Mouse (Mus musculus): ENCODE results near the gene Elp5. TPM values are rescaled to one million over a fixed set of nuclear protein-coding genes. Genes with fewer than 3 reads are reported as not detected.

The Elp5 gene
- polyA plus RNA-seq, 1 experiment = 75.3 TPM

DNA sequence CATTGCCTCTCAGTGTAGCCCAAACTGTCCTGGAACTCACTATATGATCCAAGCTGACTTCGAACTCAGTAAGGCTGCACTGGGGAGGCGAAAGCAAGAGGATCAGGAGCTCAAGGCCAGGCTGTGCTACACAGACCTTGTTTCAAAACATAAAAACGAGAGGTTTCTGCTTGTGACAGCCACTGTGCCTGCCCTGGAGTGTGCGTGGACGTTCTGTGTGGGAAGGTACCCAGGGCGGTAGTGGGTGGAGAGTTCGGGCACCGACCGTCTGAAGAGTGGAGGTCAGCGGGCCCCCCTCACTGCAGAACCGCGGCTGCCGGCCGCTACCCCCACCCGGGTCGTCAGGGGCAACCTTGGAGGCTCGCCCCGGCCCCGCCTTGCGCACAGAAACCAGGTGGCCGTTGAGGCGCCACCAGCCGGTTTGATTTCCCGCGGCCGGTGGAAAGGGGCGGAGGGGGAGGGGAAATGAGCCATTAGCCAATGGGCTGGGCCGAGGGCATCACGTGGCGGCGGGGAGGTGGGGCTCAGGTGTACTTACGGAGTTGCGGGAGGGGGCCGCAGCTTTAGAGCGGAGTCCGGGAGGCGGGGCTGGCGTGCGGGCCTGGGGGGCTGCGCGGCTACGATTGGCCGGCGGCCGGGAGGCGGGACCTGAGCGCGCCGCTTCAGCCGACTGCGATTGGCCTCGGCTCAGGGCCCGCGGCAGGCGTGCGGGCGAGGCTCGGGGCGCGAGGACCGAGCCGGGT, 47.0 kb downstream of the Elp5 start, which contains the start of gene Ybx2:
Ybx2 (plus strand) TSS at position 660 of the 743 bp plus-strand sequence.
- TF ChIP-seq POLR2A (IDR thresholded peaks at IDR 0.05; ENCODE audit: control insufficient read depth, extremely low read depth, insufficient read depth, low read length, poor library complexity) (no peak), CTCF (IDR thresholded peaks at IDR 0.05; ENCODE audit: borderline replicate concordance, control insufficient read depth, extremely low read depth, insufficient read depth, low read length, poor library complexity) (no peak)
- Histone ChIP-seq H3K27ac (ENCODE audit: control insufficient read depth, insufficient read depth, low read length) (no peak within 1 kb of the TSS), H3K4me1 (replicated peaks; ENCODE audit: control insufficient read depth, insufficient read depth, low read length) (peaks cover 39% of the 10 kb centered on the region), H3K4me3 (ENCODE audit: control insufficient read depth, insufficient read depth, low read length) (peak within 1 kb of the TSS; percentile 50), H3K36me3 (ENCODE audit: control insufficient read depth, insufficient read depth, low read length) (no peaks in the 10 kb centered on the region), H3K27me3 (ENCODE audit: control insufficient read depth, insufficient read depth, low read length) (no peaks in the 10 kb centered on the region)
- DNase-seq = peak; percentile 92
- 2% methylated on average over 62 of the region's 62 CpGs for WGBS

DNA sequence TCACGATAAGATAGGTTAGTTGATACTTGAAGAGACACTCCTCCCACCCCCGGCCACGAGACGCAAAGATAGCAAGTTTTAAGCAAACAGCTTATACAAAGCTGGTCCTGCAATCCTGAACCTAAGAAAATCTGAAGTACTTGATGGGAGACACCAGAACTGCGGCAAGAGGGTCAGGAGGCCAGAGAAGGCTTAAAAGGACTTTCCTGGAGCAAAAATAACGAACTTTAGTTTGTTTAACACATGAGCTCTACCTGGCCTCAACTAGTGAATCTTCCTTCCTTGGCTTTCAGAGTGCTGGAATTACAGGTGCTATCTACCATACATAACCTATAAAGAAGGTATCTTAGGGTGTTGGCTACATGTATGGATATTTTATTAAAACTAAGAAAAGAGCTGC, 47.6 kb downstream of the Elp5 start:
- Histone ChIP-seq H3K4me1 (replicated peaks; ENCODE audit: control insufficient read depth, insufficient read depth, low read length) (peaks cover 39% of the 10 kb centered on the region), H3K36me3 (ENCODE audit: control insufficient read depth, insufficient read depth, low read length) (no peaks in the 10 kb centered on the region), H3K27ac (ENCODE audit: control insufficient read depth, insufficient read depth, low read length) (no peak overlapping the region), H3K4me3 (ENCODE audit: control insufficient read depth, insufficient read depth, low read length) (no peak overlapping the region), H3K27me3 (ENCODE audit: control insufficient read depth, insufficient read depth, low read length) (no peaks in the 10 kb centered on the region)
- no peak for DNase-seq
- TF ChIP-seq POLR2A (IDR thresholded peaks at IDR 0.05; ENCODE audit: control insufficient read depth, extremely low read depth, insufficient read depth, low read length, poor library complexity) (no peak), CTCF (IDR thresholded peaks at IDR 0.05; ENCODE audit: borderline replicate concordance, control insufficient read depth, extremely low read depth, insufficient read depth, low read length, poor library complexity) (no peak)
- WGBS = 19% methylated on average over 6 of the region's 6 CpGs

GRCm38 (mm10) chr11:69934169-69934568, 48.1 kb downstream of the Elp5 start:
- 1% methylated on average over 18 of the region's 18 CpGs for WGBS
- Histone ChIP-seq H3K36me3 (ENCODE audit: control insufficient read depth, insufficient read depth, low read length) (no peaks in the 10 kb centered on the region), H3K27me3 (ENCODE audit: control insufficient read depth, insufficient read depth, low read length) (no peaks in the 10 kb centered on the region), H3K4me3 (ENCODE audit: control insufficient read depth, insufficient read depth, low read length) (peak overlapping the region; percentile 29), H3K4me1 (replicated peaks; ENCODE audit: control insufficient read depth, insufficient read depth, low read length) (peaks cover 39% of the 10 kb centered on the region), H3K27ac (ENCODE audit: control insufficient read depth, insufficient read depth, low read length) (peak overlapping the region; percentile 35; the same call in 1 of the 2 replicates)
- TF ChIP-seq CTCF (IDR thresholded peaks at IDR 0.05; ENCODE audit: borderline replicate concordance, control insufficient read depth, extremely low read depth, insufficient read depth, low read length, poor library complexity) = peak; percentile 95
- TF ChIP-seq POLR2A (IDR thresholded peaks at IDR 0.05; ENCODE audit: control insufficient read depth, extremely low read depth, insufficient read depth, low read length, poor library complexity) = no peak
- peak; percentile 93 for DNase-seq

GRCm38 (mm10) chr11:69933066-69933465, 49.3 kb downstream of the Elp5 start:
- peaks cover 39% of the 10 kb centered on the region for H3K4me1 ChIP-seq (replicated peaks; ENCODE audit: control insufficient read depth, insufficient read depth, low read length)
- 10% methylated on average over 4 of the region's 4 CpGs for WGBS
- H3K27ac ChIP-seq (ENCODE audit: control insufficient read depth, insufficient read depth, low read length) = no peak overlapping the region
- no peak overlapping the region for H3K4me3 ChIP-seq (ENCODE audit: control insufficient read depth, insufficient read depth, low read length)
- no peak for TF ChIP-seq CTCF (IDR thresholded peaks at IDR 0.05; ENCODE audit: borderline replicate concordance, control insufficient read depth, extremely low read depth, insufficient read depth, low read length, poor library complexity)
- no peak for TF ChIP-seq POLR2A (IDR thresholded peaks at IDR 0.05; ENCODE audit: control insufficient read depth, extremely low read depth, insufficient read depth, low read length, poor library complexity)
- no peaks in the 10 kb centered on the region for H3K36me3 ChIP-seq (ENCODE audit: control insufficient read depth, insufficient read depth, low read length)
- no peaks in the 10 kb centered on the region for H3K27me3 ChIP-seq (ENCODE audit: control insufficient read depth, insufficient read depth, low read length)
- no peak for DNase-seq

GRCm38 (mm10) chr11:69932254-69932653, 50.1 kb downstream of the Elp5 start:
- H3K4me3 ChIP-seq (ENCODE audit: control insufficient read depth, insufficient read depth, low read length) = no peak overlapping the region
- 68% methylated on average over 3 of the region's 3 CpGs for WGBS
- no peaks in the 10 kb centered on the region for H3K36me3 ChIP-seq (ENCODE audit: control insufficient read depth, insufficient read depth, low read length)
- H3K4me1 ChIP-seq (replicated peaks; ENCODE audit: control insufficient read depth, insufficient read depth, low read length) = peaks cover 39% of the 10 kb centered on the region
- TF ChIP-seq POLR2A (IDR thresholded peaks at IDR 0.05; ENCODE audit: control insufficient read depth, extremely low read depth, insufficient read depth, low read length, poor library complexity) = no peak
- no peak for TF ChIP-seq CTCF (IDR thresholded peaks at IDR 0.05; ENCODE audit: borderline replicate concordance, control insufficient read depth, extremely low read depth, insufficient read depth, low read length, poor library complexity)
- DNase-seq = peak; percentile 48
- no peaks in the 10 kb centered on the region for H3K27me3 ChIP-seq (ENCODE audit: control insufficient read depth, insufficient read depth, low read length)
- H3K27ac ChIP-seq (ENCODE audit: control insufficient read depth, insufficient read depth, low read length) = peak overlapping the region; percentile 91; the same call in 1 of the 2 replicates

DNA sequence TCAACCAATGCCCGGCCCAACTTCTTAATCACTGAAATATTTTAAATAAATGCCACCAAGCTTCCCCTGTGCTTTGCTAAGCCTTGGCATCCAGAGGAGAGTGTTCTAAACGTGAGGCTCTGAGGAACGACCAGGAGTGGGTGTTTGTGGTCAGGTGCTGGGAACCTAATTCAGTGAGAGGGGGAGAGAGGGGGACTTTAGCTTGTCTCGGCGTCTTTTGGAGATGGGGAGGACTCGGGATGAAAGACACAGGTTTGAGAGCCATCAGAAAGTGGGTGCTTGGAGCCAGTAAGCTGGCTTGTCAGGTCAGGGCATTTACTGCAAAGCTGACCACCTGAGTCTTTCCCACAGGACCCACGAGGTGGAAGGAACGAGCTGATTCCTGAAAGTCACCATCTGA, 50.5 kb downstream of the Elp5 start:
- TF ChIP-seq CTCF (IDR thresholded peaks at IDR 0.05; ENCODE audit: borderline replicate concordance, control insufficient read depth, extremely low read depth, insufficient read depth, low read length, poor library complexity) (no peak), POLR2A (IDR thresholded peaks at IDR 0.05; ENCODE audit: control insufficient read depth, extremely low read depth, insufficient read depth, low read length, poor library complexity) (no peak)
- WGBS = 22% methylated on average over 8 of the region's 8 CpGs
- Histone ChIP-seq H3K27ac (ENCODE audit: control insufficient read depth, insufficient read depth, low read length) (peak overlapping the region; percentile 91; the same call in 1 of the 2 replicates), H3K27me3 (ENCODE audit: control insufficient read depth, insufficient read depth, low read length) (no peaks in the 10 kb centered on the region), H3K36me3 (ENCODE audit: control insufficient read depth, insufficient read depth, low read length) (no peaks in the 10 kb centered on the region), H3K4me1 (replicated peaks; ENCODE audit: control insufficient read depth, insufficient read depth, low read length) (peaks cover 36% of the 10 kb centered on the region), H3K4me3 (ENCODE audit: control insufficient read depth, insufficient read depth, low read length) (no peak overlapping the region)
- DNase-seq = no peak
